Mouse (Mus musculus) thymus, postnatal 4 days (tissue): ENCODE data around the gene Lrsam1.
A peak's percentile ranks its signal among the peaks of the same experiment; 100 is the strongest.

Experiments used
- DNase-seq: peaks from one replicate; pipeline ENCODE4 v3.0.0; 2021

The Lrsam1 gene

DNA sequence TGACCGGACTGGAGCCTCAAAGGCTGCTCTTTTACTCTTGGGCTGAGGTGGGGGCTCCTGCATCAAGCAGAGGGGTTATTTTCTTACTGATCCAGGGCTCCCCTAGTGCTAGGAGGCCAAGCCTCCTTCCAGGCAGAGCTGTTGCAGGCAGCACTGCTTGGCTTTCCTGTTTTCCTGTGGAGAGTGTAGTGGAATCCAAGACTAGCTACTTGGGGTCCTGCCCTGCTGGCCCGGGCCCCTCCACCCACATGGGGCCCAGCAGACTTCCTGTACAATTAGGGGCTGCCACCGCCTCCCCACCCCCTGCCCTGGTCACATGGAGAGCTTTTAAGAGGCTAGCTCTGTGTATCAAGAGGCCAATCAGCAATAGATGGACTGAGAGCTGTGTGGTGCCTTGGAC, 72.9 kb downstream of the Lrsam1 start:
- DNase-seq = no peak

DNA sequence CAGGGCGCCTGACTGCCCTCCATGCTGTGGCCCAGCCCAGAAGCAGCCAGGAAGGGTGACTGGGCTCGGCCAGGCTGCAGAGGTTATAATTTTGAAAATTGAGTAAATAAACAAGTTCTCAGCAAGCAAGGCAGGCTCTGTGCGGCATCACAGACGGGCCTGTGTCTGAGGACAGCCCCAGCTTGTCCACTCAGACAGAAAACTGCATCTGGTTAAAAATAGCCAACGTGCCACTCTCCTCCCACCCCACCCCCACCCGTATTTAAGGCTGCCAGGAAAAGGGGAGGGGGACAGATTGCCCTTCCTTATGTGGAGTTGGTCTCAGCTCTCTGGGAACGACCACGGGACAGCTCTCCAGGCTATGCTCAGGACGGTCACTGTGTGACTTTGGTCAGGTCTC, 73.4 kb downstream of the Lrsam1 start:
- no peak for DNase-seq

DNA sequence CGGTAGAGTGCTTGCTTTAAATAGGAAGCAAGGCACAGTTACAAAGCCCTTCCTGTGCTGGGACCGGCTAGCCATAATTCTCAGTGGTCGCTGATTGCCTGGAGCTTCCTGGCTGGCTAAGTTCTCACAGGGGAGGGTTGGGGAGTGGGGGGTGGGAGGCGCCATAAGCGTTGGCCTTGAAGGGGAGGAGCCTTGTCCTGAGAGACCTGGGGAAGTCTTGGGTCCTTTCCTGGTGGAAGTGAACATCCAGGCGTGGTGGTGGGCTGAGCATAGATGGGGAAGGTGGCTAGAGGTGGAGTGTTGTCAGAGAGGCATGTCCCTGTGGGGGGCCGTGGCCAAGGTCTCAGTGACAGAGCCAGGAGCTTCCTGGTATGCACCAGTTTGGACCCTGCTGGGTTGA, 76.7 kb downstream of the Lrsam1 start:
- DNase-seq = no peak

DNA sequence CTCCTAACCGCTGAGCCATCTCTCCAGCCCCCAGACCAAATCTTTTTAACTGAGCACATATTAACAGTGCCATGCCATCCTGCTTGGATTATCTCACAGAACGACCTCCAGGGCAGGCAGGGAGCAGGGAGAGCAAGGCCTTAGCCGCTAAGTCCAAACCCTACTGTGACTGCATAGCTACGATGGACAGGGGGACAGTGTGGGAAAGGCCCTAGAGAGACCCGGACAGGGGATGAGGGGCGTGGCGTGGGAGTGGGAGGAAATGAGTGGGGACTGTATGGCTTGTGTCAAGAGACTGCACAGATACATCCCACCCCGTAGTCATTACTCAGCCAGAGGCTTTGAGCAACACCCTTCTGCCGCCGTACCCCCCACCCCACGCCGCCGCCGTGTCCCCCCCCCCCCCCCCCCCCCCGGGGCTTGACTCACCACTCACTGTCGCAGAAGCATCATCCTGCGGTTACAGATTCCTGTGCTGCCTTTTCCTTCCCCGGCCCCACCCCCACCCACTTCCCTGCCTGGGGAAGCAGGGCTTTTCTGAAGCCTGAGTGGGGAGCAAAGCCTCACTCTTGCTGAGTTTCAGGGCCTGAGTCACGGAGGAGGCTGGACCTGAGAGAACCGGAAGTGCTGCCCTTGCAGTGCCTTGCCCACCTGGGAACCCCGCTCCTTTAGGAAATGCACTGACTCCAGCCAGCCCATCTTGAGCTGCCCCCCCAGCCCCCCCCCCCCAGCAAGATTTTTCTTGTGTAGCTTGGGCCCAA, 79.0 kb downstream of the Lrsam1 start:
- peak; percentile 30 for DNase-seq

DNA sequence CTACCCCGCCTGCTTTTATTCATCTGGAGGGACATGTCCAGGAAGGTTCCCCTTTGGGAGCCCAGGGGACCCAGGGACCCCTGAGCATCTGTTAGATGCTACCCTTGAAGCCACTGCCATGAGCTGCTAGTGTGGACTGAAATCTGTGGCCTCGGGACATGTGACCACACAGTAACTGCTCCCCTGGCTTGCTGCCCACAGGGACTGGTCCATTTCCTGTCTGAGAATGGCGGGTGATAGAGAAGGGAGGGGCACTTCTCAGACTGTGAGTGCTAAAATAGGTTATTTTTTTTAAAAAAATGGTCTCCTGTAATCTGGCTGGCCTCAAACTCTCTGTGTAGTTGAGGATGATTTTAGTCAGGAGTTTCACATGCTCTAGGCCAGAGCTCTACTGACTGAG, 79.7 kb downstream of the Lrsam1 start:
- no peak for DNase-seq

DNA sequence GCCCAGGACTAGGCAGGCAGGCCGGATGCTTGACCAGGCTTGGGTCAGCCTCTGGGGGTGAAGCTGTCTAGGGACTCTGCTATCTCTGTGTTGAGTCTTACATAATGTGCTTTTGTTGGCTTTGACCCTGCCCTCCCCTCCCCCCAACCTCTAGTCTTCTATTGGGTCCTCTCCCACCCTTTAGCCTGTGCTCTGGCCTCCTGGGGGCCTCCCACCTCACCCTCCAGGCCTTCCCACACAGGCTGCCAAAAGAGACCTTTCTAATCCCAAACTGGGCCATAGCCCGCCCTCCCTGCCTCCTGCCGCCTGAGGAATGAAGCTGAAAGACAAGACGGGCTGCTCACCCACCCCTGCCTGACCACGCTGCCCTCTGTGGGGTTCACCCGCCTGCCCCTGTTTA, 80.4 kb downstream of the Lrsam1 start:
- no peak for DNase-seq

DNA sequence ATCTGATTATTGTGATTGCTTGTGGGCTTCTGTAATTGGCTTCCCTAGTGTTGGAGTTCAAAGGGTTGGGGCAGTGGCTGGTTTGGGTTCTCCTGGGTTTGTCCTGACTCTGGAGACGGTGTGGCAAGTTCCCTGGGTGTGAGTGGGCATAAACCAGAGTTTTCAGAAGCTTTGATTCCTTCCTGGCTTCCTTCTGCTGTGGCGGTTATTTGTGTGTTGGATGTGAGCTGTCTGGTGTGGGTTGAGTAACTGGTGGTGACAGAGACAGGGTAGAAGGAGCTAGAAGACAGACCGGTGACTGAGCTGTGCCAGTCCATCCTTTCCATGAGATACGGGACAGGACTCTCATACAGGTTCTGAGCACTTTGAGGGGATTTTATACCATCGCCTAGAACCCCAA, 81.8 kb downstream of the Lrsam1 start:
- DNase-seq = no peak

DNA sequence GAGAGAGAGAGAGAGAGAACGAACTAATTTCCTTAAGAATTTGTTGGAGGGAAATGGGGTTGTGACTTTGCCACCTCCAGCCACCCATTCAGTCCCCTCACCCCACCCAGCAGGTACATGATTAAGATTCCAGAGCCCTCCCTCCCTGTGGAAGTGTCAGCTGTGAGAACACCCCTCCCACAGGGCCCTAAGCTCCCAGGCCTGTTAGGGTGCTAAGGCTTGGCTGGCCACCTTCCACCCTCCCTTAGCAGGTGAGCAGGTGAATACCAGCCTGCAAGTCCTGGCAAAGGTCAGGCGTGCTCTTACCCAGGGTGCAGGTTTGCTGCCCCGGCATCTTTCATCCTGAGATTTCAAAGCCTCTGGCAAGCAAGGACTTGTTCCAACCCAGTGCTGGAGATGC, 83.0 kb downstream of the Lrsam1 start:
- no peak for DNase-seq

DNA sequence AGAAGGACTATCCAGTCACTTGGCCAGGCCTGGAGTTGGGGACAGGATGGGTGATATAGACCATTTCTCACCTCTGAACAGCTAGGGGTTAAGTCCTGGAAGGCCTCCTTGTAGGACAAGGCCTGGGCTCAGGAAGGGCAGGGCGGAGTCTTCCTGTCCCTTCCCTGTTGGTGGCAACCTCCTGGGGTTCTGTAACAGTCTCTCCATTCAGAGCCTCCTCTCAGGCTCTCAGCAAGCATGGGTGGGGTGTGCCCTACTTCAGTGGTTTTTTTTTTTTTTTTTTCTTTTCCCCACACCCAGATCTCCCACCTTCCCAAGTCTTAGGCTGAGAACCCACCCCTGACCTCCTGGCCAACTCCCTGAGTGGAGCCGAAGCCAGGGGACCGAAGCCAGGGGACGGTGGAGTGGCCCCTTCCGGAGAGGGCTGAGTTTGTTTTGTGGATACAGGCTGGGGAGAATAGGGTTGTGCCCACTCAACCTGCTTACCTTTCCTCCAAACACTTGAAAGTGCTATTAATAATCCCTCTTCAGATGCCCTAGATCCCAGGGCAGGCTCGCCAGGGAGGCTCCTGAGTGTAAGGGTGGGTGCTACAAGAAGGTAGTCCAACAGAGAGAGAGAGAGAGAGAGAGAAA, 83.5 kb downstream of the Lrsam1 start:
- no peak for DNase-seq

DNA sequence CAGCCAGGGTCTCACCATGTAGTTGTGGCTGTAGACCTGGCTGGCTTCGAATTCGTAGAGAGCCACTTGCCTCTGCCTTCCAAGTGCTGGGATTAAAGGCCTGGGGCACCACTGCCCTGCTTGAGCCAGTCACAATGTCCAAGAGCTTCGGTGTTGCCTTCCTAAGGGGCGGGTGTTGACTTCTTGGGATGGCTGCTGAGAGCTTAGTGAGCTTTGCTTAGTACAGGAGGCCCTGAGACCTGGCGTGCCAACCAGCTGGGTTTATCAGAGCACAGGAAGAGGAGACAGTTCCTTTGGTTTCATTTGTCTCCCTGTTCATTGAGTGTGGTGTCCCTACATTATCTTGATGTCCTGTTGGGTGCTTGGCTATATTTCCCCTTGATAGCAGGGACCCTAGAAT, 84.1 kb downstream of the Lrsam1 start:
- no peak for DNase-seq

DNA sequence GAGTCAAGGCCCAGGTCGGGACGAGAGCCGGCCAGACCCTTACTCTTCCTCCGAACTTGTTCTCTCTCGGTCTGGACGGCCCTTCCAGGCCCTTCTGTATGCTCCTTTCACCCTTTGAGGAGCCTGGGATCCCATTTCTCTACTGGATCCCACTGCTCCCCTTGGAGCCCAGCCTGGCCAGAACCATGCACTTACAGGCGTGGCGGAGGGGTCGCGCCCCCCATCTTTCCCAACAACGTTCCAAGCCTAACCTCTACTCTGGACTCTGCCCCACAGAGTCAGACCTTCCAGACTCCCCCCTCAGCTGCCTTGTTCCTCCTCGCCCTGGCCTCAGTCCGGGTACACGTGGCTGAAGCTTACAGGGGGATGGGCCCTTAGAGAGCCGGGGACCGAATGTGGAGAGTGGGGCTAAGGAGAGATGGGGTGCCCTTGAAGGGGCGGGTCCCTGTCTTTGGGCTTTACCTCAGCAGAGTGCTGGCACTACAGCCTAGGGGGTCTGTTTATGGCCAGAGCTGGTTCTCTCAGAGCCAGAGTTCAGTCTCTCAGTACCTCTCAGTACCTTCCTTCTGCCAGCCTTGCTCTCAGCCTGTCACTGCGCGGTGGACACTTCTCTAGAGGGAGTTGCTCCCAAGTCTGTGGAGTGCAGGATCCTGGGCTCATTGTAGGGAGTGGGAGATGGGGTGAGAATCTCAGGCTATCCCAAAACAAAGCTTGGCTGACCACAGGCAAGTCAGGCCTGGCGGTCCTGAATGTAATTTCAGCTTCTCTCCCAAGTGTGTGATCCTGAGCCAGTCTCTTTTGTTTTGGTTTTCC, 84.7 kb downstream of the Lrsam1 start:
- DNase-seq = no peak

DNA sequence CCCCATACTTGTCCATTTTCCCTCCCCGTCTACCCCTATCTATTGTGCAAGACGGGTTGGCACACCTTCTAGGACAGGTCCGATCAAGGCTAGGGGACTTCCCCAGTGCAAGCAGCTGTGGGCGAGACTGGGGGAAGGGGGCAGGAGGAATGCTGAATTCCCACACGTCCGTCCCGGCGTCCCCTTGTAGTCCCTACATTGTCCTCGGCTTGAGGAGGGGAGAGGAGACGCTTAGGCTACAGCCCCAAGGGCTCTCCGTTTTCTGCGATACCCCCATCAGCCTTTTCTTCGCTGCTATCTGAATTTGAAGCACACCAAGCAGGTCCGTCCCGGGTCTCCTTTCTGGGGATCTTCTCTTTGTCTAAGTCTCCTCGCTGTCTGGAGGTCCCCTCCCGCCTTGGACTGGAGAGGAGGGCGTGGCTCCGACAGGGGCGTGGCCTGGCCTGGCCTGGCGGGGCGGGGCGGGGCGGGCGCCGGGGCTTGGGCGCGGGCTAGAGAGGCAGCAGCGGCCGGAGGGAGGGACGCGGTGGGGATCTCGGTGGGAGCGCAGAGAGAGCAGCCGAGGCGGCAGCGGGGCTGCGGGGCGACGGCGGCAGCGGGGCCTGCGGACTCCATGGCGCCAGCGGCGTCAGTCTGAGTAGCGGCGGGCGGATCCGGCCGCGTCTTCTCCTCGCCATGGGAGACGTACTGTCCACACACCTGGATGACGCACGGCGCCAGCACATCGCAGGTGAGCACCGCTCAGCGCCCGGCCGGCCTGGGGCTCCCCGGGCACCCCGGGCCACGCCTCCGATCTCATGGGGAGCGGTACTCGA, 85.5 kb downstream of the Lrsam1 start, which contains the start of gene Fam129b:
Fam129b (plus strand) TSS at position 440 of the 815 bp plus-strand sequence.
- DNase-seq = peak; percentile 78
